Mouse (Mus musculus): ENCODE data around the gene Osbpl10. TPM values are rescaled to one million over a fixed set of nuclear protein-coding genes. Genes with fewer than 3 reads are reported as not detected.

Osbpl10 gene
- total RNA-seq (2012; rRNA removed) (not detected in 2 replicates), total RNA-seq (2014; rRNA removed) (not detected in 2 replicates), polyA plus RNA-seq (2012; ENCODE audit: insufficient read length, low read depth) (0.19 TPM in 1 of 2 replicates, not detected in the other)

DNA sequence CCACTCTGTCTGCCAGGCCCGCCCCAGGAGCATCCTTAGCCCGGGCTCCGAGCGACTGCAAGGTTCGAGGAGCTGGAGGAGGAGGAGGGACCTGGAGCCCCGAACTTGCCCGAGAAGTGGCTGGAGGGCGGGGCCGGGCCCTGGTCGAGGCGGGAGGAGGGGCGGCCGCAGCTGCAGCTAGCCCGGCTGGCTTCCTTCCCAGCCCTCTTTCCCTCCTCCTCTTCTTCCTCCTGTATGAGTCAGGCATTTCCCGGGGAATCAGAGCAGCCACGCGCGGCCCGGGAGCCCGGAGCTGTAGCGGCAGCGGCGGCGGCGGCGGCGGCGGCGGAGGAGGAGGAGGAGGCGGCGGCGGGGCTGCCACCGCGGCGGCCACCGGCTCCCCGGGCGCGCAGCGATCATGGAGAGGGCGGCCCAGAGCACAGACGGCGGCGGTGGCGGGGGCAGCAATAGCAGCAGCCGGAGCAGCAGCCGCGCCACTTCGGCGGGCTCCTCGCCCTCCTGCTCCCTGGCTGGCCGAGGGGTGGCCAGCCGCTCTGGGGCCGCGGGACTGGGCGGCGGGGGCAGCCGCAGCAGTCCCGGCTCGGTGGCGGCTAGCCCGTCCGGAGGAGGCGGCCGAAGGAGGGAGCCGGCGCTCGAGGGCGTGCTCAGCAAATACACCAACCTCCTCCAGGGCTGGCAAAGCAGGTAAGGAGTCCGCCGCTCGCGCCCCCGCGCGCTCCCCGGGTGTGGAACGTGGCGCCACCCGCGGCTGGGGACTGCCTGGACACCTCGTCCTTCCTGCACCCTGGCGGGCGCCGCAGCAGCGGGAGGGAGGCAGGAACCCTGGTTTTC lies at the start of gene Osbpl10:
Gene Osbpl10 (plus strand): TSS at position 289 of the 831 bp plus-strand sequence.
- no peaks in the 10 kb centered on the region for H3K36me3 ChIP-seq (replicated peaks in 1 of 2; ENCODE audit: control insufficient read depth in 1 of 2, insufficient read depth in 1 of 2, low read length in 1 of 2)
- TF ChIP-seq GABPA (IDR thresholded peaks at IDR 0.05; ENCODE audit: insufficient replicate concordance, low read depth, low read length), result no peak
- H3K4me1 ChIP-seq (ENCODE audit: control insufficient read depth in 1 of 2, insufficient read depth in 2 of 2), result peaks cover 0 to 6% of the 10 kb centered on the region in 2 experiments; a peak in 2 of 4 replicates
- H3K27ac ChIP-seq (ENCODE audit: insufficient read depth, low read depth), result no peak within 1 kb of the TSS
- peaks cover 51% of the 10 kb centered on the region for H3K27me3 ChIP-seq (replicated peaks)
- DNase-seq (ENCODE audit: extremely low read depth), result peak; percentile 2
- no peak within 1 kb of the TSS for H3K4me2 ChIP-seq (ENCODE audit: insufficient read depth, low read depth, poor library complexity, severe bottlenecking)
- H3K79me2 ChIP-seq (replicated peaks; ENCODE audit: control insufficient read depth, extremely low read depth, insufficient read depth, poor library complexity, severe bottlenecking), result no peaks in the 10 kb centered on the region
- in situ Hi-C loops (cut with MboI; ENCODE audit: low pct_ligation_motif_present, low pct_unique_long_range_greater_than_20kb, low sequenced_read_pairs), result no loop called here
- peaks cover 4% of the 10 kb centered on the region for H3K9me3 ChIP-seq (replicated peaks; ENCODE audit: low read length)
- dilution Hi-C loops (cut with MboI; ENCODE audit: extremely low pct_ligation_motif_present, extremely low pct_unique_long_range_greater_than_20kb, low sequenced_read_pairs), result no loop called here
- H3K4me3 ChIP-seq (replicated peaks in 1 of 3; ENCODE audit: low read depth in 2 of 3, low read length in 2 of 3, poor library complexity in 1 of 3), result peak within 1 kb of the TSS in 1 of 3 experiments; percentile 36
- no peak within 1 kb of the TSS for H3K9ac ChIP-seq (ENCODE audit: insufficient read depth, low read depth)

DNA sequence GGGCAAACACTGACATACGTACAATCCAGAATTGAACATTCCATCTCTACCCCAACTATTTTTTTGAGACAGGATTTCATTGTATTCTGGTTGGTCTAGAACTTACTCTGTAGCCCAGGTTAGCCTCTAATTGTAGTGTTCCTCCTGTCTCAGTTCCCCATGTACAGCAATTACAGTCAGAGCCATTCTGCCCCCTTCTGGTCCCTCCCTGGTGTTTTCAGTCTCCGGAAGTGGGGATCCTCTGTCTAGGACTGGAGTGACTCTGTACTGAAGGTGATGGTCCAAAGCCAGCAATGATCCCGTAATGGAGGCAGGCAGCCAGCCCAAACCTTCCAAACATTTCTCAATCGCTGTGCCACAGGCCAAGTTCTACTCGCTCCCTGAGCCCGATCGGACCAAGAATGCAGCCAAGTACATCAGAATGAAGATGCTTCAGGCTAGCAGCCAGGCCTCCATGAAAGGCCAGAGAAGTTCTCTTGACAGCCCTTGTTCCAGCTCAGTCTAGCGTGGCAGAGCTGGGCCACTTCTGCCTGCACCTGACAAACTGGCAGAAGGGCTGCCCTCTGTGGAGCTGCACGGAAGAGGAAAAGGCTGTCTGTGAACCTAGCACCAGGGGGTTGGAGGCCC lies 47.8 kb upstream of the Osbpl10 start:
- H3K9ac ChIP-seq (ENCODE audit: insufficient read depth, low read depth), result no peak overlapping the region
- H3K27me3 ChIP-seq (replicated peaks), result no peaks in the 10 kb centered on the region
- H3K79me2 ChIP-seq (replicated peaks; ENCODE audit: control insufficient read depth, extremely low read depth, insufficient read depth, poor library complexity, severe bottlenecking), result no peaks in the 10 kb centered on the region
- TF ChIP-seq SMC3 (IDR thresholded peaks at IDR 0.05; ENCODE audit: low read depth, low read length), result no peak
- peak in 1 of 2 experiments; percentile 31; a peak in 2 of 4 replicates for TF ChIP-seq CTCF (conservative IDR thresholded peaks at IDR 0.05 in 1 of 2, IDR thresholded peaks at IDR 0.05 in 1 of 2; ENCODE audit: low read depth in 2 of 2, low read length in 2 of 2)
- no peaks in the 10 kb centered on the region for H3K9me3 ChIP-seq (replicated peaks; ENCODE audit: low read length)
- no peak for DNase-seq (ENCODE audit: extremely low read depth)
- in situ Hi-C loops (cut with MboI; ENCODE audit: low pct_ligation_motif_present, low pct_unique_long_range_greater_than_20kb, low sequenced_read_pairs), result no loop called here
- no peak overlapping the region for H3K27ac ChIP-seq (ENCODE audit: insufficient read depth, low read depth)
- no peak overlapping the region for H3K4me3 ChIP-seq (replicated peaks in 1 of 3; ENCODE audit: low read depth in 2 of 3, low read length in 2 of 3, poor library complexity in 1 of 3)
- dilution Hi-C loops (cut with MboI; ENCODE audit: extremely low pct_ligation_motif_present, extremely low pct_unique_long_range_greater_than_20kb, low sequenced_read_pairs), result no loop called here
- H3K36me3 ChIP-seq (replicated peaks in 1 of 2; ENCODE audit: control insufficient read depth in 1 of 2, insufficient read depth in 1 of 2, low read length in 1 of 2), result no peaks in the 10 kb centered on the region
- peaks cover 4 to 19% of the 10 kb centered on the region in 2 experiments for H3K4me1 ChIP-seq (ENCODE audit: control insufficient read depth in 1 of 2, insufficient read depth in 2 of 2)
- H3K4me2 ChIP-seq (ENCODE audit: insufficient read depth, low read depth, poor library complexity, severe bottlenecking), result no peak overlapping the region

DNA sequence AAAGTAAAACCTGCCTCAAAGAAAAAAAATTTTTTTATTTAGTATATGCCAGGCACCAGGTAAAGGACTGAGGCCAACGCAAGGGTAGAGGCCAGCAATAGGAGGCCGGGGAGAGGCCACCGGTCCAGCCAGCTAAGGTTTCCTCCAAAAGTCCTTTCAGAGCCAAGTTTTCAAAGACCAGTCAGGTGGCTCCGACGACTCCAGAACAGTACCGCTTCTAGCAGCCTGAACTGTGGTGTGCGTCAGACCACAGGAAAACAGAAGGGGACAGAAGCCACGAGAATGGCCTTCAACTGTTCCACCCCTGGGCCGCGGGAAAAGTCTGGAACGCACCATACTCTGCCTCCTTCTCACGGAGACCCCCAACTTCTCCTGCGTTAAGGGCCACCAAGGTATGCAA lies 45.8 kb upstream of the Osbpl10 start:
- dilution Hi-C loops (cut with MboI; ENCODE audit: extremely low pct_ligation_motif_present, extremely low pct_unique_long_range_greater_than_20kb, low sequenced_read_pairs), result no loop called here
- H3K79me2 ChIP-seq (replicated peaks; ENCODE audit: control insufficient read depth, extremely low read depth, insufficient read depth, poor library complexity, severe bottlenecking), result no peaks in the 10 kb centered on the region
- H3K4me2 ChIP-seq (ENCODE audit: insufficient read depth, low read depth, poor library complexity, severe bottlenecking), result peak overlapping the region; percentile 78
- H3K36me3 ChIP-seq (replicated peaks in 1 of 2; ENCODE audit: control insufficient read depth in 1 of 2, insufficient read depth in 1 of 2, low read length in 1 of 2), result no peaks in the 10 kb centered on the region
- H3K9ac ChIP-seq (ENCODE audit: insufficient read depth, low read depth), result no peak overlapping the region
- TF ChIP-seq ELF1 (IDR thresholded peaks at IDR 0.05; ENCODE audit: low read depth, low read length) (no peak), RAD21 (IDR thresholded peaks at IDR 0.05; ENCODE audit: low read depth, low read length) (no peak), CHD2 (IDR thresholded peaks at IDR 0.05; ENCODE audit: low read length) (no peak), USF1 (IDR thresholded peaks at IDR 0.05; ENCODE audit: low read depth, low read length) (no peak), ZKSCAN1 (IDR thresholded peaks at IDR 0.05; ENCODE audit: borderline replicate concordance, low read depth, low read length) (no peak), ZMIZ1 (IDR thresholded peaks at IDR 0.05; ENCODE audit: low read depth, low read length) (no peak), MEF2A (IDR thresholded peaks at IDR 0.05; ENCODE audit: borderline replicate concordance, low read depth, low read length) (no peak), TBP (conservative IDR thresholded peaks at IDR 0.05; ENCODE audit: low read depth, low read length) (no peak), CTCF (conservative IDR thresholded peaks at IDR 0.05 in 1 of 2, IDR thresholded peaks at IDR 0.05 in 1 of 2; ENCODE audit: low read depth in 2 of 2, low read length in 2 of 2) (no peak), USF2 (conservative IDR thresholded peaks at IDR 0.05; ENCODE audit: low read depth, low read length) (no peak)
- peak overlapping the region in 2 of 3 experiments; percentile 63 to 72 for H3K4me3 ChIP-seq (replicated peaks in 1 of 3; ENCODE audit: low read depth in 2 of 3, low read length in 2 of 3, poor library complexity in 1 of 3)
- in situ Hi-C loops (cut with MboI; ENCODE audit: low pct_ligation_motif_present, low pct_unique_long_range_greater_than_20kb, low sequenced_read_pairs), result no loop called here
- H3K27ac ChIP-seq (ENCODE audit: insufficient read depth, low read depth), result no peak overlapping the region
- peaks cover 4 to 18% of the 10 kb centered on the region in 2 experiments for H3K4me1 ChIP-seq (ENCODE audit: control insufficient read depth in 1 of 2, insufficient read depth in 2 of 2)
- DNase-seq (ENCODE audit: extremely low read depth), result no peak
- H3K27me3 ChIP-seq (replicated peaks), result no peaks in the 10 kb centered on the region
- H3K9me3 ChIP-seq (replicated peaks; ENCODE audit: low read length), result no peaks in the 10 kb centered on the region

Data from CH12.LX (cell line).